Mouse (Mus musculus): ENCODE data around the gene Traf5. TPM values are rescaled to one million over a fixed set of nuclear protein-coding genes. Genes with fewer than 3 reads are reported as not detected.

The Traf5 gene
- polyA plus RNA-seq, 1 experiment from 2014 or later = 21.3 TPM

DNA sequence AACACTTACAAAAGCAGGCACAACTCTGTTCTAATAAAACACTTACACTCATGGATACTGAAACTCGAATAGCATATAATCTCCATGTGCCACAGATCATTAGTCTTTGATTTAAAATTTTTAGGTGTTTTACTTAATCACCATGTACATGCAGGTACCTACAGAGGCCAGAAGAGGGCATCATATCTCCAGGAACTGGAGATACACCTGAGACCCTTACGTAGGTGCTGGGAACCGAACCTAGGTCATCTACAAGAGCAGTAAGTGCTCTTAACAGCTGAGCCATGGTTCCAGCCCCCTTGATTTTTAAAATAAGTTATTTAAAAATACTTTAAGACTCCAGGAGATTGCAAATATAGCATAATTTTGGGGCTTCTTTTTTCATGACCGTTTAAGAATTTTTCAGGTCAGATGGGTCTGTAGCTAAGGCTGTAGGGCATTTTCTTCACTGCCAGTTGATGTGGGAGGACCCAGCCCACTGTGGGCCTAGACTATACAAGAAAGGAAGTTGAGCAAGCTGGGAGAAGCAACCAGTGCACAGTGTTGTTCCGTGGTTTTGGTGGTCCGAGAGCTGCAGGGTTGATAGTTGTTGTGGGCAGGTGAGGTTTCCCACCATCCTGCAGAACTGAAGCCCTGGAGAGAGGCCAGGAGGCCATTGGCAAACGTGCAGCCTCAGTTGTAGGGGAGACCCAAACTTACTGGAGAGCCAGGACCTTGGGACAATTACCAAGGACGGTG, 29.0 kb downstream of the Traf5 start:
- Histone ChIP-seq H3K9ac (ENCODE audit: low read length) (no peak overlapping the region), H3K27ac (ENCODE audit: low read depth) (no peak overlapping the region), H3K4me1 (replicated peaks; ENCODE audit: control insufficient read depth, insufficient read depth, low read length) (peaks cover 3% of the 10 kb centered on the region; the same call in 1 of the 2 replicates), H3K4me2 (ENCODE audit: low read length) (no peak overlapping the region), H3K9me3 (ENCODE audit: control insufficient read depth, low read length) (peaks cover 5% of the 10 kb centered on the region; the same call in 1 of the 2 replicates), H3K36me3 (ENCODE audit: control insufficient read depth, insufficient read depth, low read length) (peaks cover 60% of the 10 kb centered on the region), H3K27me3 (replicated peaks; ENCODE audit: control insufficient read depth, insufficient read depth, low read length) (no peaks in the 10 kb centered on the region), H3K4me3 (ENCODE audit: low read depth, low read length) (no peak overlapping the region)
- ATAC-seq (replicated peaks; ENCODE audit: low FRiP score, low TSS enrichment, low read depth) = no peak
- DNase-seq (ENCODE audit: low spot score) = no peak
- 95% methylated on average over 8 of the region's 8 CpGs for WGBS

DNA sequence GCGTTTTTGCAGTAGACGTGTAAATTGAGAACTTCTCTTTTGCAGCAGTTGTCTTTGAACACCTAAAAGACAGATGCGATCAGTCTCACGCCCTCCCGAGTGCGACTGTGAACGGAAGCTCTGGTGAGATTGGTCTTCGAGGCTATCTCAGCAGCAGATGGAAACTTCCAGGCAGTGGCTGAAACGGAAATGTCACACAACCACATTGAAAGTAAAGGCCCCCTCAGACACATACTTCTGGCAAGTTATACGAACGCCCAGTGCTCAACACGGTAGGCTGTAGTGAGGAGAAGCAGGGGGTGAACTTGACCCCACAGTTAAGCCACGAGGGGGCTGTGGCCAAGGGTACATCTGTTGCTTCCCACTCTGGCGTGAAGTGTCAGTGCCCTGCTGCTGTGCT, 29.7 kb downstream of the Traf5 start:
- DNase-seq (ENCODE audit: low spot score) (no peak), ATAC-seq (replicated peaks; ENCODE audit: low FRiP score, low TSS enrichment, low read depth) (no peak)
- Histone ChIP-seq H3K27me3 (replicated peaks; ENCODE audit: control insufficient read depth, insufficient read depth, low read length) (no peaks in the 10 kb centered on the region), H3K36me3 (ENCODE audit: control insufficient read depth, insufficient read depth, low read length) (peaks cover 67% of the 10 kb centered on the region), H3K9ac (ENCODE audit: low read length) (no peak overlapping the region), H3K9me3 (ENCODE audit: control insufficient read depth, low read length) (peaks cover 5% of the 10 kb centered on the region; the same call in 1 of the 2 replicates), H3K4me1 (replicated peaks; ENCODE audit: control insufficient read depth, insufficient read depth, low read length) (peaks cover 3% of the 10 kb centered on the region; the same call in 1 of the 2 replicates), H3K4me2 (ENCODE audit: low read length) (no peak overlapping the region), H3K27ac (ENCODE audit: low read depth) (no peak overlapping the region), H3K4me3 (ENCODE audit: low read depth, low read length) (no peak overlapping the region)
- WGBS = 92% methylated on average over 14 of the region's 14 CpGs

DNA sequence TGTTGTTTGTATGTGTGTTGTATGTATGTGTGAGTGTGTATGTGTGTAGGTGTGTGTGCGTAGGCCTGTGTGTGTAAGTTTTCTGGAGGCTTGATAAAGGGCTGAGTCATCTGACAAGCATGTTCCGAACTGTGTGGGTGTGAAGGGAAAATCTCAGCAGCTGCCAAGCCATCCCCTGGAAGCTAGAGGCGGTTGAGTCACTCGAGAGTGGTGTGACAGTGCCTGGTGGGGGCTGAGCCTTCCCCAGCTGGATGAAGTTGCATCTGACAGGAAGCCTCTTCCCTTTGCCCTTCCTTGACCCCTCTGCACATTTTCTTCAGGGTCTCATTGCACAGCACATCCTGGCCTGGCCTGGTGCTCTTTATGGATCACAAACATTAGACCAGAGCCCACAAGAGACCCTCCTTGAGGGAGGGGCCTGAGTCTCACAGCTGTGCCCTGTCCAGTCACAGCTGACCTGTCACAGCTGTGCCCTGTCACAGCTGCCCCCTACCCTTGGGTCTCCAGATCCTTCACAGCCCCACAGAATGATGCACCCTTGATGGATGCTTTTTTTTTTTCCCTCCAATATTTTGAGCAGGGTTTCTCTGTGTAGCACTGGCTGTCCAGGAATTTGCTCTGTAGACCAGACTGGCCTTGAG, 30.6 kb downstream of the Traf5 start:
- H3K4me3 ChIP-seq (ENCODE audit: low read depth, low read length) = no peak overlapping the region
- 47% methylated on average over 4 of the region's 4 CpGs for WGBS
- H3K27me3 ChIP-seq (replicated peaks; ENCODE audit: control insufficient read depth, insufficient read depth, low read length) = no peaks in the 10 kb centered on the region
- H3K4me1 ChIP-seq (replicated peaks; ENCODE audit: control insufficient read depth, insufficient read depth, low read length) = peaks cover 3% of the 10 kb centered on the region; the same call in 1 of the 2 replicates
- no peak overlapping the region for H3K27ac ChIP-seq (ENCODE audit: low read depth)
- peaks cover 5% of the 10 kb centered on the region; the same call in 1 of the 2 replicates for H3K9me3 ChIP-seq (ENCODE audit: control insufficient read depth, low read length)
- ATAC-seq (replicated peaks; ENCODE audit: low FRiP score, low TSS enrichment, low read depth) = no peak
- no peak for DNase-seq (ENCODE audit: low spot score)
- H3K4me2 ChIP-seq (ENCODE audit: low read length) = no peak overlapping the region
- no peak overlapping the region for H3K9ac ChIP-seq (ENCODE audit: low read length)
- H3K36me3 ChIP-seq (ENCODE audit: control insufficient read depth, insufficient read depth, low read length) = peaks cover 69% of the 10 kb centered on the region

DNA sequence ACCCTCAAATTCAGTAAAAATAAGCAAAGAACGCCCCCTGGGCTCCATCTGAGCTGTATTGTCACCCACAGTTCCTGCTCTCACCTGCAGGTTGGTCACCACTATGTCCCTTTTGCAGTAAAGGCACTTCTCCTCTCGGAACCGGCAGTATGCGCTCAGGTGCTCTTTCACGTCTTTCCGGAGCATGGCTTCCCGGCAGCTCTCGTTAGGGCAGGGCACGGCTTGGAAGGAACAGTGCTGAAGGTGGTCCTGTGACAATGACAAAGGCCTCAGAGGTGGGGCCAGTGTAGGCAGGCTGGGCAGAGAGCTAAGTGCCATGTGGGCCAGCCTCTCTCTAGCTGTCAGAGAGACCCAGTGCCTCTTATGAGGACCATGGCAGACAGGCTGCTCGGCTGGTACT, 33.4 kb downstream of the Traf5 start:
- Histone ChIP-seq H3K9ac (ENCODE audit: low read length) (no peak overlapping the region), H3K9me3 (ENCODE audit: control insufficient read depth, low read length) (peaks cover 5% of the 10 kb centered on the region; the same call in 1 of the 2 replicates), H3K27ac (ENCODE audit: low read depth) (no peak overlapping the region), H3K4me2 (ENCODE audit: low read length) (no peak overlapping the region), H3K4me3 (ENCODE audit: low read depth, low read length) (no peak overlapping the region), H3K4me1 (replicated peaks; ENCODE audit: control insufficient read depth, insufficient read depth, low read length) (peaks cover 3% of the 10 kb centered on the region; the same call in 1 of the 2 replicates), H3K36me3 (ENCODE audit: control insufficient read depth, insufficient read depth, low read length) (peaks cover 53% of the 10 kb centered on the region), H3K27me3 (replicated peaks; ENCODE audit: control insufficient read depth, insufficient read depth, low read length) (no peaks in the 10 kb centered on the region)
- no peak for ATAC-seq (replicated peaks; ENCODE audit: low FRiP score, low TSS enrichment, low read depth)
- WGBS = 88% methylated on average over 10 of the region's 10 CpGs
- no peak for DNase-seq (ENCODE audit: low spot score)

DNA sequence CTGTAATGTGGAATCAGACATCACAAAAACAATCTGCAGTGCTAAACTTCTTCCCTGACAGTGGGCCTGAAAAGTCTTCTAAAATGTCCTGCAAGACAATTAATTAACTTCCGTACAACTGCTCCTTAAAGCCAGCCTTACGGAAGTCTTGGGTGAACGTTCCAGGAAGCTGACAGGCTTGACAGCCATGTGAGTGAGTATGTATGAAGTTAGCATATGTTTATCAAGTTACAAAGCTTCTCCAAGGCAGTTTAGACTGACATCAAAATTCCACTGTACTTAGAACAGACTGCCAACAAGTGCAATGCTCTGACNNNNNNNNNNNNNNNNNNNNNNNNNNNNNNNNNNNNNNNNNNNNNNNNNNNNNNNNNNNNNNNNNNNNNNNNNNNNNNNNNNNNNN, 38.6 kb downstream of the Traf5 start:
- Histone ChIP-seq H3K4me1 (replicated peaks; ENCODE audit: control insufficient read depth, insufficient read depth, low read length) (no peaks in the 10 kb centered on the region), H3K36me3 (ENCODE audit: control insufficient read depth, insufficient read depth, low read length) (peaks cover 38% of the 10 kb centered on the region), H3K27me3 (replicated peaks; ENCODE audit: control insufficient read depth, insufficient read depth, low read length) (no peaks in the 10 kb centered on the region), H3K9ac (ENCODE audit: low read length) (no peak overlapping the region), H3K27ac (ENCODE audit: low read depth) (no peak overlapping the region), H3K9me3 (ENCODE audit: control insufficient read depth, low read length) (no peaks in the 10 kb centered on the region), H3K4me3 (ENCODE audit: low read depth, low read length) (no peak overlapping the region), H3K4me2 (ENCODE audit: low read length) (no peak overlapping the region)
- ATAC-seq (replicated peaks; ENCODE audit: low FRiP score, low TSS enrichment, low read depth) = no peak
- no peak for DNase-seq (ENCODE audit: low spot score)
- 65% methylated on average over 3 of the region's 3 CpGs for WGBS

DNA sequence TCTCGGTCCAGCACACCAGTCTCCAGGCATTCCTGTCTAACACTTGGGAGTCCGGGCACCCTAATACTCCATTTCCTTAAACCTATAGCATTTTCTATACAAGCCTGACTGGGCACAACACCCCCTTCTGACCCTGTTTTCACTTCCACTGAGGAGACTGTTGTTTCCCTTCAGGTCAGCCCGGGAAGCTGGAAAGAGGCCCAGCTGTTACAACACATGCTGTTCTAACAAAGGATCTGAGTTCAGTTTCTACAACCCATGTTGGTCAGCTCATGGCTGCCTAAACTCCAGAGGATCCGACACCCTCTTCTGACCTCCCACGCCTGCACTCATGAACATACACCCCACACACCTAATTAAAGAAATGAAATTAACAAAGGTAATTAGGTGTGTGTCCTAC, 39.4 kb downstream of the Traf5 start:
- no peaks in the 10 kb centered on the region for H3K27me3 ChIP-seq (replicated peaks; ENCODE audit: control insufficient read depth, insufficient read depth, low read length)
- H3K36me3 ChIP-seq (ENCODE audit: control insufficient read depth, insufficient read depth, low read length) = peaks cover 31% of the 10 kb centered on the region
- WGBS = 86% methylated on average over 5 of the region's 5 CpGs
- H3K9ac ChIP-seq (ENCODE audit: low read length) = no peak overlapping the region
- H3K4me2 ChIP-seq (ENCODE audit: low read length) = no peak overlapping the region
- H3K9me3 ChIP-seq (ENCODE audit: control insufficient read depth, low read length) = no peaks in the 10 kb centered on the region
- ATAC-seq (replicated peaks; ENCODE audit: low FRiP score, low TSS enrichment, low read depth) (no peak), DNase-seq (ENCODE audit: low spot score) (no peak)
- H3K4me1 ChIP-seq (replicated peaks; ENCODE audit: control insufficient read depth, insufficient read depth, low read length) = no peaks in the 10 kb centered on the region
- H3K4me3 ChIP-seq (ENCODE audit: low read depth, low read length) = no peak overlapping the region
- H3K27ac ChIP-seq (ENCODE audit: low read depth) = no peak overlapping the region

DNA sequence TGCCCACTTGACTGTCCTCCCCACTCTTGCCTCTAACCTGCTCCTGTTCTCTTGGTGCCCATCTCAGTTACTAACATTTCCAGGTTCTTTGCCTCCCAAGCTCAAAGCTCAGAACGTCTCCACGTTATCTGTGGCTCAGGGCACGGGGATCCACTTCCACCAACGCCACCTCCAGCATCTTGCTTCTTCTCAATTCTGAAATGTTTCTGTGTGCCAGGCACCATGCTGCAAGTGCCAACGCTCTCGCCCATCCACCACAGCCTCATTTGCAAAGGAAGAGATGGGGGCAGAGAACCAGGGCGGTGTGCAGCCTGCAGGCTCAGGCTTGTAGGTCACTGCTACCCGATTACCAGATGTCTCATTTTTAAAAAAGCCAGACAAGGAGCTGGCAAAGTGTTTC, 39.9 kb downstream of the Traf5 start:
- Histone ChIP-seq H3K4me3 (ENCODE audit: low read depth, low read length) (no peak overlapping the region), H3K27me3 (replicated peaks; ENCODE audit: control insufficient read depth, insufficient read depth, low read length) (no peaks in the 10 kb centered on the region), H3K36me3 (ENCODE audit: control insufficient read depth, insufficient read depth, low read length) (peaks cover 27% of the 10 kb centered on the region), H3K9me3 (ENCODE audit: control insufficient read depth, low read length) (no peaks in the 10 kb centered on the region), H3K4me2 (ENCODE audit: low read length) (no peak overlapping the region), H3K9ac (ENCODE audit: low read length) (no peak overlapping the region), H3K27ac (ENCODE audit: low read depth) (no peak overlapping the region), H3K4me1 (replicated peaks; ENCODE audit: control insufficient read depth, insufficient read depth, low read length) (no peaks in the 10 kb centered on the region)
- 89% methylated on average over 8 of the region's 8 CpGs for WGBS
- DNase-seq (ENCODE audit: low spot score) (no peak), ATAC-seq (replicated peaks; ENCODE audit: low FRiP score, low TSS enrichment, low read depth) (no peak)

DNA sequence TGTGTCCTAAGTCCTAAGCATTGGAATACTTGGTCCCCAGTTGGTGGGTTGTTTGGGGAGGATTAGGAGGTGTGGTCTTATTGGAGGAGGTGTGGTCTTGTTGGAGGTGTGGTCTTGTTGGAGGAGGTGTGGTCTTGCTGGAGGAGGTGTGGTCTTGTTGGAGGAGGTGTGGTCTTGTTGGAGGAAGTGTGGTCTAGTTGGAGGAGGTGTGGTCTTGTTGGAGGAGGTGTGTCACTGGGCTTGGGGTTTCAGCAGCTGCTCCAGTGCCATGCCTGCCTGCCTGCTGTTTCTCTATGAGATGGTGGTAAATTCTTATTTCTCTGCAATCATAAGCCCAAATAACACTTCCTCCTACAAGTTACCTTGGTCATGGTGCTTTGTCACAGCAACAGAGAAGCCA, 93.3 kb downstream of the Traf5 start:
- Histone ChIP-seq H3K27me3 (replicated peaks; ENCODE audit: control insufficient read depth, insufficient read depth, low read length) (no peaks in the 10 kb centered on the region), H3K9me3 (ENCODE audit: control insufficient read depth, low read length) (peaks cover 5% of the 10 kb centered on the region; the same call in 1 of the 2 replicates), H3K4me2 (ENCODE audit: low read length) (no peak overlapping the region), H3K4me1 (replicated peaks; ENCODE audit: control insufficient read depth, insufficient read depth, low read length) (no peaks in the 10 kb centered on the region), H3K36me3 (ENCODE audit: control insufficient read depth, insufficient read depth, low read length) (peaks cover 54% of the 10 kb centered on the region), H3K27ac (ENCODE audit: low read depth) (no peak overlapping the region), H3K9ac (ENCODE audit: low read length) (no peak overlapping the region), H3K4me3 (ENCODE audit: low read depth, low read length) (no peak overlapping the region)
- no peak for DNase-seq (ENCODE audit: low spot score)
- no peak for ATAC-seq (replicated peaks; ENCODE audit: low FRiP score, low TSS enrichment, low read depth)
